Mouse (Mus musculus): Measurements from ENCODE around the gene Lrrc20. TPM values are rescaled to one million over a fixed set of nuclear protein-coding genes. Genes with fewer than 3 reads are reported as not detected.

The Lrrc20 gene
- polyA plus RNA-seq, 1 experiment from 2014 or later, result 10.1 TPM

Other genes starting within 250 kb of the Lrrc20 start
- 0.33 and 0.34 TPM in 2 replicates for gene Adamts14, start 202.4 kb upstream of the Lrrc20 start, polyA plus RNA-seq (2016; fragmentation: Nextera tagmentation; extraction: Ambion mirVana)
- not detected in 2 replicates for gene Prf1, start 178.0 kb upstream of the Lrrc20 start, polyA plus RNA-seq (2016; fragmentation: Nextera tagmentation; extraction: Ambion mirVana)
- 35.8 and 36.1 TPM in 2 replicates for gene Pald1, start 92.3 kb upstream of the Lrrc20 start, polyA plus RNA-seq (2016; fragmentation: Nextera tagmentation; extraction: Ambion mirVana)
- gene Nodal, start 57.8 kb upstream of the Lrrc20 start, polyA plus RNA-seq (2016; fragmentation: Nextera tagmentation; extraction: Ambion mirVana), result 0.25 and 0.26 TPM in 2 replicates
- 85.4 and 89.4 TPM in 2 replicates for gene Eif4ebp2, start 23.1 kb upstream of the Lrrc20 start, polyA plus RNA-seq (2016; fragmentation: Nextera tagmentation; extraction: Ambion mirVana)
- gene Npffr1, start 119.7 kb downstream of the Lrrc20 start, polyA plus RNA-seq (2016; fragmentation: Nextera tagmentation; extraction: Ambion mirVana), result 0.11 and 0.15 TPM in 2 replicates
- 310 and 362 TPM in 2 replicates for gene Ppa1, start 172.8 kb downstream of the Lrrc20 start, polyA plus RNA-seq (2016; fragmentation: Nextera tagmentation; extraction: Ambion mirVana)
- 232 and 244 TPM in 2 replicates for gene Sar1a, start 204.5 kb downstream of the Lrrc20 start, polyA plus RNA-seq (2016; fragmentation: Nextera tagmentation; extraction: Ambion mirVana)
- gene Tysnd1, start 219.7 kb downstream of the Lrrc20 start, polyA plus RNA-seq (2016; fragmentation: Nextera tagmentation; extraction: Ambion mirVana), result 27.4 and 28.7 TPM in 2 replicates
- 5.2 and 7.0 TPM in 2 replicates for gene Aifm2, start 239.5 kb downstream of the Lrrc20 start, polyA plus RNA-seq (2016; fragmentation: Nextera tagmentation; extraction: Ambion mirVana)

Data from midbrain, embryonic 10.5 days (tissue).